Mouse (Mus musculus) lung, postnatal 25 days (tissue): ENCODE results near the gene Gm28891.
"Not testable (repeated sequence)": the region's sequence is repeated elsewhere in the genome, so short reads cannot be mapped to it uniquely, and the experiment has no call there.

ENCODE experiments used
- DNase-seq: peaks from one replicate; pipeline ENCODE4 v3.0.0; 2022; ENCODE audit warnings: low spot score

Gene Gm28891

GRCm38 (mm10) chrY:60240902-60241301, at the start of gene Gm28891:
Gene Gm28891, plus strand, starts transcription at chrY:60241202.
- not testable (repeated sequence) for DNase-seq
